Mouse (Mus musculus): ENCODE results near the gene Plcb3. TPM values are rescaled to one million over a fixed set of nuclear protein-coding genes. Genes with fewer than 3 reads are reported as not detected.
A peak's percentile ranks its signal among the peaks of the same experiment; 100 is the strongest.

The Plcb3 gene
- polyA plus RNA-seq, 1 experiment, result 40.6 TPM

DNA sequence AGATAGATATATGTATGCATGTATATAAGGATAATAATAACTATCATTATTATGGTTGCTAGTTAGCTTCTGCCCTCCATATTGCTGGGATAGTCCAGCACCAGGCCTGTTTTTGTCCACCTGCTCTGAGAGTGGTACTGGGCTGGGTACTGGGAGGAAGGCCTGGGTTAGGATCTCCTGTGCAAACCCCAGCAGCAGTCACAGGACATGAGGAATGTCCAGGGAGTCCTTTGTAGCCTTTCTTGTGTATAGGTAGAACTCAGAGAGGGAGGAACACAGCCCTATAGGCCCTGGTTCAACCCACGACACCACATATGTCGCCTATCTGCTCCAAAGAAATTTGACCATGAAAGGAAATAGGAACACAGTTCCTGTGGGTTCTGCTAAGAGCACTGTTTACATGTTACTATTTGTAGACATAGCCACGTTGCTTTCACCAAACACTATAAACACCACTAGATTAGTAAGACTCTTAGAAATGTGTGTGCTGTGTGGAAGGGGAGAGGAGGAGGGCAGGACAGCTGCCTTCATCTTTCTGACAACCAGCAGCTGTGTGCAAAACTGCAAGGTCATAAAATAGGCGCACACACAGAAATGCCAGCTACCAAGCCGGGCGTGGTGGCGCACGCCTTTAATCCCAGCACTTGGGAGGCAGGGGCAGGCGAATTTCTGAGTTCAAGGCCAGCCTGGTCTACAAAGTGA lies 30.8 kb upstream of the Plcb3 start:
- H3K4me1 ChIP-seq (ENCODE audit: control insufficient read depth, insufficient read depth, low read length), result no peaks in the 10 kb centered on the region
- H3K27ac ChIP-seq (ENCODE audit: insufficient read depth, low read depth, low read length), result no peak overlapping the region
- TF ChIP-seq POLR2A (IDR thresholded peaks at IDR 0.05; ENCODE audit: borderline replicate concordance, low read depth, low read length) (no peak), CTCF (IDR thresholded peaks at IDR 0.05; ENCODE audit: low read depth, low read length) (no peak)
- no peak overlapping the region for H3K4me3 ChIP-seq (ENCODE audit: insufficient read depth, low read length)

DNA sequence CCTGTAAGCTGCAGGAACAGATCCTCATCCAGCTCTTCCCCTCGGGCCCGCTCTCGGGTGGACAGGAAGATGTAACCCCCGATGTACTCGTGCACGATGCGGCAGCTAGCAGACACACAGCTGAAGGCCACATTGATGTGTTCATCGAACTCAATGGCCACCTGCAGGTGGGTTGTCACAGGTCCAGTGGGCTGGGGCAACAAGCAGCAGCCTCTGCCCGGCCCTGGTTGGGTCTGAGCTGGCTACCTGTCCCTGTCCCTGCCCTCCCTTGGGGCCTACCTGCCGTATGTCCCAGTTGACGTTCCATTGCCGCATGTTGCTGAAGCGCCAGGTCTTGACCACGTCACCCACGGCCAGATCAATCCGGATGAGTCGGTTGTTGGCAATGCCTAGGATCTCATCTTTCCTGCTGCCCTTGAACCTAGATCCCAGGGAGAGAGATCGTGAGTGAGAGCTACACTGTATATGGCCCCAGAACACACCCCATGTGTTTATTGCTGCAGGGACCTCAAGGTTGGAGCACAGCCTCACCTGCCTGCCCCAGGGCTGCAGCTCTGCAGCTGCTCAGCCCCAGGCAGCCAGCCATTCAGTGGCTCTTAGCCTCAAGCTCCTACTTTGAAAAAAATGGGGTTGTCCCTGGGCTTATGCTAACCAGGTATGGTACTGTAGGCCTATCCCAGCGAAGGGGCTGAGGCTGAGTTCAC lies 23.2 kb upstream of the Plcb3 start:
- H3K4me1 ChIP-seq (ENCODE audit: control insufficient read depth, insufficient read depth, low read length), result peaks cover 10% of the 10 kb centered on the region
- no peak overlapping the region for H3K27ac ChIP-seq (ENCODE audit: insufficient read depth, low read depth, low read length)
- no peak overlapping the region for H3K4me3 ChIP-seq (ENCODE audit: insufficient read depth, low read length)
- TF ChIP-seq CTCF (IDR thresholded peaks at IDR 0.05; ENCODE audit: low read depth, low read length), result no peak
- TF ChIP-seq POLR2A (IDR thresholded peaks at IDR 0.05; ENCODE audit: borderline replicate concordance, low read depth, low read length), result no peak

GRCm38 (mm10) chr19:6997721-6998290 lies 21.5 kb upstream of the Plcb3 start:
- Histone ChIP-seq H3K27ac (ENCODE audit: insufficient read depth, low read depth, low read length) (no peak overlapping the region), H3K4me3 (ENCODE audit: insufficient read depth, low read length) (no peak overlapping the region), H3K4me1 (ENCODE audit: control insufficient read depth, insufficient read depth, low read length) (peaks cover 12% of the 10 kb centered on the region)
- TF ChIP-seq CTCF (IDR thresholded peaks at IDR 0.05; ENCODE audit: low read depth, low read length), result no peak
- no peak for TF ChIP-seq POLR2A (IDR thresholded peaks at IDR 0.05; ENCODE audit: borderline replicate concordance, low read depth, low read length)

DNA sequence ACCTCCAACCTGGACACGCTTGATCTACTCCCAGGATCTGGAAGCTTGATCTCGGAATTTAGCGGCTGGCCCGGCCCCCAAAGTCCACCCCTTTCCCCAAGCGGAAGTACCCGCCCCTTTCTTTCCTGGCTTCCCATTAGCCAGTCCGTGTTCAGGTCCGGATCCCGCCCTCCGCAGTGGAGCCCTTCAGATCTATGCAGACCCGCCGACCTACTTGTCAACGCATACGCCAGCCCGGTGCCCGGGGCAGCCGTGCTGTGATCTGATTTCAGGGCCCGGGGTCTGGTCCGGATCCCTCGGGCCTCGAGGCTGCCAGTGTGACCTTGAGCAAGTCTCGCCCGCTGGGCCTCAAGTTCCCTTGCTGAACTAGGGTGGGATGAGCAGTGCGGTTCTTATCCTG lies 19.7 kb upstream of the Plcb3 start, which contains the start of the genes Nudt22 and Trpt1:
Gene Nudt22, minus strand, starts transcription at position 112 of the 400 bp plus-strand sequence.
Gene Trpt1, plus strand, starts transcription at position 126 of the 400 bp plus-strand sequence.
- 0 out of 2 replicates have a peak within 1 kb of the TSS, but pooled peaks have one; percentile 4 for H3K27ac ChIP-seq (ENCODE audit: insufficient read depth, low read depth, low read length)
- peaks cover 13% of the 10 kb centered on the region for H3K4me1 ChIP-seq (ENCODE audit: control insufficient read depth, insufficient read depth, low read length)
- peak within 1 kb of the TSS; percentile 58 for H3K4me3 ChIP-seq (ENCODE audit: insufficient read depth, low read length)
- TF ChIP-seq POLR2A (IDR thresholded peaks at IDR 0.05; ENCODE audit: borderline replicate concordance, low read depth, low read length) (no peak), CTCF (IDR thresholded peaks at IDR 0.05; ENCODE audit: low read depth, low read length) (no peak)

- peak overlapping the region; percentile 57 for H3K4me3 ChIP-seq (ENCODE audit: insufficient read depth, low read length)
- no peak overlapping the region for H3K27ac ChIP-seq (ENCODE audit: insufficient read depth, low read depth, low read length)
- peaks cover 13% of the 10 kb centered on the region for H3K4me1 ChIP-seq (ENCODE audit: control insufficient read depth, insufficient read depth, low read length)
- TF ChIP-seq CTCF (IDR thresholded peaks at IDR 0.05; ENCODE audit: low read depth, low read length) (no peak), POLR2A (IDR thresholded peaks at IDR 0.05; ENCODE audit: borderline replicate concordance, low read depth, low read length) (no peak)
These were observed 19.2 kb upstream of the Plcb3 start for GRCm38 (mm10) chr19:6995255-6995991.

GRCm38 (mm10) chr19:6994489-6994888 lies 18.2 kb upstream of the Plcb3 start:
- Histone ChIP-seq H3K27ac (ENCODE audit: insufficient read depth, low read depth, low read length) (no peak overlapping the region), H3K4me1 (ENCODE audit: control insufficient read depth, insufficient read depth, low read length) (peaks cover 13% of the 10 kb centered on the region), H3K4me3 (ENCODE audit: insufficient read depth, low read length) (no peak overlapping the region)
- TF ChIP-seq CTCF (IDR thresholded peaks at IDR 0.05; ENCODE audit: low read depth, low read length), result no peak
- TF ChIP-seq POLR2A (IDR thresholded peaks at IDR 0.05; ENCODE audit: borderline replicate concordance, low read depth, low read length), result no peak

- H3K4me1 ChIP-seq (ENCODE audit: control insufficient read depth, insufficient read depth, low read length), result peaks cover 13% of the 10 kb centered on the region
- no peak overlapping the region for H3K27ac ChIP-seq (ENCODE audit: insufficient read depth, low read depth, low read length)
- TF ChIP-seq CTCF (IDR thresholded peaks at IDR 0.05; ENCODE audit: low read depth, low read length) (no peak), POLR2A (IDR thresholded peaks at IDR 0.05; ENCODE audit: borderline replicate concordance, low read depth, low read length) (no peak)
- no peak overlapping the region for H3K4me3 ChIP-seq (ENCODE audit: insufficient read depth, low read length)
These were observed 17.7 kb upstream of the Plcb3 start for GRCm38 (mm10) chr19:6994002-6994401.

GRCm38 (mm10) chr19:6993011-6993770 lies 16.9 kb upstream of the Plcb3 start:
- Histone ChIP-seq H3K4me3 (ENCODE audit: insufficient read depth, low read length) (peak overlapping the region; percentile 53), H3K4me1 (ENCODE audit: control insufficient read depth, insufficient read depth, low read length) (peaks cover 14% of the 10 kb centered on the region), H3K27ac (ENCODE audit: insufficient read depth, low read depth, low read length) (peak overlapping the region; percentile 12)
- no peak for TF ChIP-seq CTCF (IDR thresholded peaks at IDR 0.05; ENCODE audit: low read depth, low read length)
- no peak for TF ChIP-seq POLR2A (IDR thresholded peaks at IDR 0.05; ENCODE audit: borderline replicate concordance, low read depth, low read length)
